Comparison of ENCODE assay signal across 6 mouse cellular contexts in the genomic region with DNA sequence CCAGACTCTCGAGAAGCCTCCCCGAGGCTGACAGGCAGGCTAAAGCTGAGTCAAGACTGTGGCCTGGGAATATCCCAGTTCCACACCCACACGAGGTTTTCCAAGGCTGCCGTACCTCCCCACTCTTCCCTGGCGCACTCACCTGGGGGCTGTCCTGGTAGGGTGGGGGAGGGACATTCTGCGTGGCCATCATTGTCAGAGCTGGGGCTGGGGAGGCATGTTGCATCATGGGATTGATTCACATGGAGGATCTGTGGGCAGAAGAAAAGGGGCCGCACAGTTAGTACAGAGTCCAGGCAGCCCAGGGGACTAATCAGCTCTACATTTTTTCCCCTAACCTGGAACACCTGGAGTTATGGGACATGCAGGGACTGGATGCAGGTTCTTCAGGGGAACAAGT.
"Had no signal": no experiment of that assay in that cellular context is flagged by ENCODE, and none has a peak within 500 bp of the region (broad histone marks: within the 10 kb centered on the region; RNA-seq: fewer than 3 reads in every experiment).

No protein-coding gene starts in this region.

- H3K9me3 ChIP-seq: kidney, embryonic 15.5 days; limb, embryonic 13.5 days; neural tube, embryonic 12.5 days had no signal

- H3K9ac ChIP-seq: kidney, embryonic 15.5 days; limb, embryonic 13.5 days; liver, embryonic 14.5 days; neural tube, embryonic 12.5 days had no signal

- H3K36me3 ChIP-seq: kidney, embryonic 15.5 days; limb, embryonic 13.5 days; neural tube, embryonic 12.5 days had no signal

- H3K27ac ChIP-seq: kidney, embryonic 15.5 days; limb, embryonic 13.5 days; liver, embryonic 14.5 days; neural tube, embryonic 12.5 days had no signal

- DNase-seq: thymus, adult 18-20 months had no signal

- H3K4me2 ChIP-seq: kidney, embryonic 15.5 days; limb, embryonic 13.5 days; neural tube, embryonic 12.5 days had no signal

- H3K4me3 ChIP-seq: kidney, embryonic 15.5 days; limb, embryonic 13.5 days; myocyte; neural tube, embryonic 12.5 days had no signal

- H3K27me3 ChIP-seq: kidney, embryonic 15.5 days; neural tube, embryonic 12.5 days had no signal
